Mouse (Mus musculus): ENCODE measurements around the gene Prkn. TPM values are rescaled to one million over a fixed set of nuclear protein-coding genes. Genes with fewer than 3 reads are reported as not detected.
A peak's percentile ranks its signal among the peaks of the same experiment; 100 is the strongest.

Gene Prkn
- polyA plus RNA-seq, 1 experiment = 1.00 TPM

GRCm38 (mm10) chr17:11340368-11340767 lies 500.2 kb downstream of the Prkn start:
- H3K4me1 ChIP-seq = no peaks in the 10 kb centered on the region
- H3K27me3 ChIP-seq (replicated peaks) = no peaks in the 10 kb centered on the region
- peaks cover 3% of the 10 kb centered on the region; the same call in 1 of the 2 replicates for H3K9me3 ChIP-seq
- no peak overlapping the region for H3K4me3 ChIP-seq (replicated peaks)
- H3K36me3 ChIP-seq (replicated peaks; ENCODE audit: low read length) = no peaks in the 10 kb centered on the region
- no peak for TF ChIP-seq FLI1 (IDR thresholded peaks at IDR 0.05; ENCODE audit: low read length)
- no peak for TF ChIP-seq GATA1 (IDR thresholded peaks at IDR 0.05; ENCODE audit: borderline replicate concordance, low read length)

- TF ChIP-seq GATA1 (IDR thresholded peaks at IDR 0.05; ENCODE audit: borderline replicate concordance, low read length) = no peak
- TF ChIP-seq FLI1 (IDR thresholded peaks at IDR 0.05; ENCODE audit: low read length) = no peak
- Histone ChIP-seq H3K36me3 (replicated peaks; ENCODE audit: low read length) (no peaks in the 10 kb centered on the region), H3K4me3 (replicated peaks) (no peak overlapping the region), H3K4me1 (no peaks in the 10 kb centered on the region), H3K9me3 (peaks cover 11% of the 10 kb centered on the region; the same call in 1 of the 2 replicates), H3K27me3 (replicated peaks) (no peaks in the 10 kb centered on the region)
These were observed 506.1 kb downstream of the Prkn start for GRCm38 (mm10) chr17:11346310-11346709.

- Histone ChIP-seq H3K27me3 (replicated peaks) (no peaks in the 10 kb centered on the region), H3K9me3 (peaks cover 12% of the 10 kb centered on the region; the same call in 1 of the 2 replicates), H3K4me3 (replicated peaks) (peak overlapping the region; percentile 54), H3K4me1 (no peaks in the 10 kb centered on the region), H3K36me3 (replicated peaks; ENCODE audit: low read length) (no peaks in the 10 kb centered on the region)
- TF ChIP-seq FLI1 (IDR thresholded peaks at IDR 0.05; ENCODE audit: low read length) = no peak
- no peak for TF ChIP-seq GATA1 (IDR thresholded peaks at IDR 0.05; ENCODE audit: borderline replicate concordance, low read length)
These were observed 512.8 kb downstream of the Prkn start for GRCm38 (mm10) chr17:11352778-11353552.

GRCm38 (mm10) chr17:11353553-11353945 lies 513.4 kb downstream of the Prkn start:
- H3K4me1 ChIP-seq = no peaks in the 10 kb centered on the region
- no peak overlapping the region for H3K4me3 ChIP-seq (replicated peaks)
- no peaks in the 10 kb centered on the region for H3K36me3 ChIP-seq (replicated peaks; ENCODE audit: low read length)
- no peak for TF ChIP-seq FLI1 (IDR thresholded peaks at IDR 0.05; ENCODE audit: low read length)
- TF ChIP-seq GATA1 (IDR thresholded peaks at IDR 0.05; ENCODE audit: borderline replicate concordance, low read length) = no peak
- no peaks in the 10 kb centered on the region for H3K27me3 ChIP-seq (replicated peaks)
- H3K9me3 ChIP-seq = peaks cover 12% of the 10 kb centered on the region; the same call in 1 of the 2 replicates

- Histone ChIP-seq H3K4me3 (replicated peaks) (no peak overlapping the region), H3K4me1 (no peaks in the 10 kb centered on the region), H3K9me3 (peaks cover 12% of the 10 kb centered on the region; the same call in 1 of the 2 replicates), H3K36me3 (replicated peaks; ENCODE audit: low read length) (no peaks in the 10 kb centered on the region), H3K27me3 (replicated peaks) (no peaks in the 10 kb centered on the region)
- TF ChIP-seq FLI1 (IDR thresholded peaks at IDR 0.05; ENCODE audit: low read length) (no peak), GATA1 (IDR thresholded peaks at IDR 0.05; ENCODE audit: borderline replicate concordance, low read length) (no peak)
These were observed 514.2 kb downstream of the Prkn start for GRCm38 (mm10) chr17:11354348-11354747.

GRCm38 (mm10) chr17:11375461-11375860 lies 535.3 kb downstream of the Prkn start:
- Histone ChIP-seq H3K36me3 (replicated peaks; ENCODE audit: low read length) (no peaks in the 10 kb centered on the region), H3K4me3 (replicated peaks) (no peak overlapping the region), H3K9me3 (0 out of 2 replicates have a peak, but pooled peaks cover 3% of the 10 kb centered on the region), H3K4me1 (no peaks in the 10 kb centered on the region), H3K27me3 (replicated peaks) (no peaks in the 10 kb centered on the region)
- TF ChIP-seq FLI1 (IDR thresholded peaks at IDR 0.05; ENCODE audit: low read length) (no peak), GATA1 (IDR thresholded peaks at IDR 0.05; ENCODE audit: borderline replicate concordance, low read length) (no peak)

- Histone ChIP-seq H3K36me3 (replicated peaks; ENCODE audit: low read length) (no peaks in the 10 kb centered on the region), H3K4me3 (replicated peaks) (no peak overlapping the region), H3K27me3 (replicated peaks) (no peaks in the 10 kb centered on the region), H3K9me3 (peaks cover 15% of the 10 kb centered on the region; the same call in 1 of the 2 replicates), H3K4me1 (no peaks in the 10 kb centered on the region)
- TF ChIP-seq FLI1 (IDR thresholded peaks at IDR 0.05; ENCODE audit: low read length) = no peak
- TF ChIP-seq GATA1 (IDR thresholded peaks at IDR 0.05; ENCODE audit: borderline replicate concordance, low read length) = no peak
These were observed 543.3 kb downstream of the Prkn start for GRCm38 (mm10) chr17:11383364-11383962.

- TF ChIP-seq GATA1 (IDR thresholded peaks at IDR 0.05; ENCODE audit: borderline replicate concordance, low read length) (no peak), FLI1 (IDR thresholded peaks at IDR 0.05; ENCODE audit: low read length) (no peak)
- no peaks in the 10 kb centered on the region for H3K36me3 ChIP-seq (replicated peaks; ENCODE audit: low read length)
- no peak overlapping the region for H3K4me3 ChIP-seq (replicated peaks)
- H3K9me3 ChIP-seq = peaks cover 12% of the 10 kb centered on the region; the same call in 1 of the 2 replicates
- H3K4me1 ChIP-seq = no peaks in the 10 kb centered on the region
- H3K27me3 ChIP-seq (replicated peaks) = no peaks in the 10 kb centered on the region
These were observed 545.1 kb downstream of the Prkn start for GRCm38 (mm10) chr17:11385246-11385645.

GRCm38 (mm10) chr17:11392622-11393294 lies 552.6 kb downstream of the Prkn start:
- Histone ChIP-seq H3K36me3 (replicated peaks; ENCODE audit: low read length) (no peaks in the 10 kb centered on the region), H3K4me3 (replicated peaks) (no peak overlapping the region), H3K27me3 (replicated peaks) (no peaks in the 10 kb centered on the region), H3K4me1 (no peaks in the 10 kb centered on the region), H3K9me3 (peaks cover 12% of the 10 kb centered on the region; the same call in 1 of the 2 replicates)
- no peak for TF ChIP-seq FLI1 (IDR thresholded peaks at IDR 0.05; ENCODE audit: low read length)
- TF ChIP-seq GATA1 (IDR thresholded peaks at IDR 0.05; ENCODE audit: borderline replicate concordance, low read length) = no peak
